Mouse (Mus musculus) limb, embryonic 13.5 days (tissue): ENCODE measurements around the gene Celf2. TPM values are rescaled to one million over a fixed set of nuclear protein-coding genes. Genes with fewer than 3 reads are reported as not detected.

Experiments
- ATAC-seq: fragments of 200-750 bp; cut with Nextera tagmentation; 2 replicates; pipeline ENCODE4 v1.8.0; 2017; ENCODE audit warnings: low read depth, moderate number of reproducible peaks, moderate TSS enrichment; ENCODE audit not compliant: low FRiP score
- H3K27ac ChIP-seq: fragments of 300-500 bp; sonication (generic); 2 replicates; pipeline ENCODE4 v1.5.1; 2015; ENCODE audit warnings: inconsistent platforms, mild to moderate bottlenecking, moderate library complexity
- H3K27me3 ChIP-seq: fragments of 300-500 bp; sonication (generic); 2 replicates; pipeline ENCODE4 v1.6.1; 2015; ENCODE audit warnings: mild to moderate bottlenecking, inconsistent platforms
- H3K36me3 ChIP-seq: fragments of 300-500 bp; sonication (generic); 2 replicates; pipeline ENCODE4 v1.6.1; 2015; ENCODE audit warnings: inconsistent platforms, mild to moderate bottlenecking, moderate library complexity
- H3K4me1 ChIP-seq: fragments of 300-500 bp; sonication (generic); 2 replicates; pipeline ENCODE4 v1.6.1; 2015; ENCODE audit warnings: inconsistent platforms
- H3K4me2 ChIP-seq: fragments of 300-500 bp; sonication (generic); replicated peaks from 2 replicates; pipeline ENCODE4 v1.6.1; 2015; ENCODE audit warnings: inconsistent platforms, mild to moderate bottlenecking, moderate library complexity
- H3K4me3 ChIP-seq: fragments of 300-500 bp; sonication (generic); 2 replicates; pipeline ENCODE4 v1.5.1; 2015; ENCODE audit warnings: moderate library complexity, mild to moderate bottlenecking, inconsistent platforms
- H3K9ac ChIP-seq: fragments of 300-500 bp; sonication (generic); 2 replicates; pipeline ENCODE4 v1.6.1; 2015; ENCODE audit warnings: mild to moderate bottlenecking, inconsistent platforms
- H3K9me3 ChIP-seq: fragments of 300-500 bp; sonication (generic); 2 replicates; pipeline ENCODE4 v1.6.1; 2016; ENCODE audit warnings: inconsistent platforms
- WGBS: fragments of 180-500 bp; shearing (Covaris S2); methylation state at CpG from one replicate; pipeline ENCODE4 v1.1.7; 2015; 5-methylcytosine and 5-hydroxymethylcytosine counted together
- polyA plus RNA-seq: library from polyadenylated mRNA; unstranded; fragments of >200 nt; fragmentation: Nextera tagmentation; extraction: Ambion mirVana; gene quantifications from 2 replicates; pipeline ENCODE4 v1.2.1, GENCODE M21; 2015

The Celf2 gene
- polyA plus RNA-seq, 1 experiment from 2014 or later: 68.8 TPM

- WGBS: 37% methylated on average over 4 of the region's 4 CpGs
- H3K36me3 ChIP-seq: no peaks in the 10 kb centered on the region
- ATAC-seq: no peak
- no peak overlapping the region for H3K27ac ChIP-seq
- H3K9me3 ChIP-seq: no peaks in the 10 kb centered on the region
- no peak overlapping the region for H3K4me2 ChIP-seq
- H3K4me1 ChIP-seq: peaks cover 7% of the 10 kb centered on the region; the same call in 1 of the 2 replicates
- no peaks in the 10 kb centered on the region for H3K27me3 ChIP-seq
- H3K4me3 ChIP-seq: no peak overlapping the region
- no peak overlapping the region for H3K9ac ChIP-seq
These were observed 983.1 kb downstream of the Celf2 start for GRCm38 (mm10) chr2:6526311-6526710.

- Histone ChIP-seq H3K9ac (no peak overlapping the region), H3K4me3 (no peak overlapping the region), H3K4me1 (peaks cover 7% of the 10 kb centered on the region; the same call in 1 of the 2 replicates), H3K4me2 (no peak overlapping the region), H3K27ac (no peak overlapping the region), H3K36me3 (no peaks in the 10 kb centered on the region), H3K27me3 (no peaks in the 10 kb centered on the region), H3K9me3 (no peaks in the 10 kb centered on the region)
- 92% methylated on average over 10 of the region's 10 CpGs for WGBS
- ATAC-seq: no peak
These were observed 985.5 kb downstream of the Celf2 start for GRCm38 (mm10) chr2:6523924-6524300.

DNA sequence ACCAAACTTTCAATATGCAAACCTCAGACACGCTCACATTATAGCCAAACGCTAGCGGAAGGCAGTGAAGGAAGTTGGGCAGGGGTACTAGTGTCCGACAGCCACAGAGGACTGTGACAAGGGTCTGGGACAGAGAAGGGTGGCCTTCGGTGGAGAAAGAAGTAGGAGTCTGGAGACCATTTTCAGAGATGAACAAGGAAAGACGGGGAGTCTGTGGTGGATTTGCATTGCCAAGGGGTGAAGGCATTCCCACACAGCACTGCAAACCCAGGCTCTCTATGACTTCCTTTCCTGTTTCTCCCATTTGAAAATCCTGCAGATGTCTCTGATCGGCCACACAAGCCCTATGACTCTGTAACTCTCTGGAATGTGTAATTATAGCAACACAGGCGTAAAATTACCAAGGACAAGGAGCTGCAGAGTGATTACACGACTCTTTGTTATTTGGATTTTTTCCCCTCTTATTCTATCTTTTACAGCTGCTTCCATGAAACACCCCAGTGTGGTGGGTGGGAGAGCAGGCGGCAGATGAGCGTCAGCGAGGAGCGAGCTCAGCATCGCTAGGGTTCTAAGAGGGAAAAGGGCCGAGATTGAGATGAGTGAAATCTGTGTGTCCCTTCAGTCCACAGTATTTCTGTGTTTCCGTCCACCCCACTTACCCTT is 986.0 kb downstream of the Celf2 start:
- Histone ChIP-seq H3K4me1 (peaks cover 7% of the 10 kb centered on the region; the same call in 1 of the 2 replicates), H3K36me3 (no peaks in the 10 kb centered on the region), H3K9ac (no peak overlapping the region), H3K27me3 (no peaks in the 10 kb centered on the region), H3K4me2 (no peak overlapping the region), H3K9me3 (no peaks in the 10 kb centered on the region), H3K27ac (no peak overlapping the region), H3K4me3 (no peak overlapping the region)
- ATAC-seq: no peak
- WGBS: 71% methylated on average over 16 of the region's 16 CpGs

DNA sequence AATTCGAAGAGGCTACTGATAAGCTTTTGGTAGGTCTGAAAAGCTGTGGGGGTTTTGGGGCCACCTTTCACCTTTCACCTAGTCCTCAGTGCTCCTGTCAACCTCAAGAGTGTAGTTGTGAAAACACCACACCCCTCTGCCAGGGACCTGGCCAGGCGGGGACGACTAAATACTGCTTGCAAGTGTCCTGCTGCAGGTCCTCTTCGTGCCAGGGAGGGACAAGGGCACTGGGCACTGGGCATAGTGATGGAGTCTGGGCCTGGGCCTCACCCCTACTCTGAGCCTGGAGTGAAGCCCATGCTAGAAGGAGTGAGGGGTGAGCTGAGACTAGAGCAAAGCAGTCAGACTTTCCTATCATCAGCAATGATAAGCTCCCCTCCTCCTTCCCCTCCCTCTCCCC is 987.0 kb downstream of the Celf2 start:
- Histone ChIP-seq H3K4me1 (peaks cover 7% of the 10 kb centered on the region; the same call in 1 of the 2 replicates), H3K4me3 (no peak overlapping the region), H3K27me3 (no peaks in the 10 kb centered on the region), H3K9me3 (no peaks in the 10 kb centered on the region), H3K27ac (no peak overlapping the region), H3K9ac (no peak overlapping the region), H3K36me3 (no peaks in the 10 kb centered on the region), H3K4me2 (no peak overlapping the region)
- ATAC-seq: no peak
- 83% methylated on average over 4 of the region's 4 CpGs for WGBS

DNA sequence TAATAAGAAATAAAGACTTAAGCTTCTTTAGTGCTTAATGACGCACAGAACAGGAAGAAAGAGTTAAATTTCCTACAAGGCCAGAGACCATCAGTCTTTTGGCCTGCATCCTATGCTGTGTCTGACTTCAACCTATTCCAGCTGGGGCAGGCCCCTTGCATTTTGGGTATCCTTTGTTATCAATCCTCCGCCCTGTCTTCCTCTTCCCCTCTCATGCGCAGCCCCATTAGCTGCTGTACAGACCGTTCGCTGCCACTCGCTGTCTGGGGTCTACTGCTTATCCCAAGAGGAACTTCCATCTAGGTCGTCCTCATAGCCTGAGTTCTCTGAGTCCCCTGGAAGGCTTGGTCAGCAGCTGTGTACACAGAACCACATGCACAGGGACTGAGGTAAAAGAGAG is 996.2 kb downstream of the Celf2 start:
- no peak overlapping the region for H3K4me3 ChIP-seq
- 45% methylated on average over 7 of the region's 7 CpGs for WGBS
- H3K36me3 ChIP-seq: no peaks in the 10 kb centered on the region
- no peak for ATAC-seq
- H3K9me3 ChIP-seq: no peaks in the 10 kb centered on the region
- peaks cover 14% of the 10 kb centered on the region for H3K4me1 ChIP-seq
- H3K27ac ChIP-seq: no peak overlapping the region
- H3K9ac ChIP-seq: no peak overlapping the region
- H3K27me3 ChIP-seq: no peaks in the 10 kb centered on the region
- H3K4me2 ChIP-seq: no peak overlapping the region

DNA sequence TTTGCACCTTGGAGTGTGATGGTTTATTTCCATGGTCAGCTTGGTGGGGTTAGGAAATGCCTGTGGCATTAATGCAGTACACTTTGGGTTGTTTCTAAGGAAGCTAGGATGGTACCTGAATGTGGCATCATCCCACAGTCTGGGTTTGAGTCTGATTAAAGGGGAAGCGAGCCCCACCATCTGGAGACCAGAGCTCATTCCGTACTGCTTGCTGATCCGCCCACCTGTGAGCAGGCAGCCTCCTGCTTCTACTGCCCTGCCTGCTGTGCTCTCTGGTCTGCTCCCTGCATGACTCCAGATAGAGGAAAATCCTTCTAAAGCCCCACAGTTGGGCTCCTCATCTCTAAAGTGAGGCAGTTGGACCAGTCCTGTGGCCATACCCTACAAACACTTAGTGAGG is 1002.3 kb downstream of the Celf2 start:
- no peaks in the 10 kb centered on the region for H3K36me3 ChIP-seq
- peak; percentile 33 for ATAC-seq
- no peaks in the 10 kb centered on the region for H3K9me3 ChIP-seq
- 0 out of 2 replicates have a peak overlapping the region, but pooled peaks have one; percentile 33 for H3K27ac ChIP-seq
- H3K4me2 ChIP-seq: no peak overlapping the region
- WGBS: 19% methylated on average over 3 of the region's 3 CpGs
- no peak overlapping the region for H3K9ac ChIP-seq
- no peak overlapping the region for H3K4me3 ChIP-seq
- H3K27me3 ChIP-seq: no peaks in the 10 kb centered on the region
- peaks cover 30% of the 10 kb centered on the region for H3K4me1 ChIP-seq

GRCm38 (mm10) chr2:6505979-6506811 is 1003.2 kb downstream of the Celf2 start:
- 19% methylated on average over 13 of the region's 13 CpGs for WGBS
- H3K27ac ChIP-seq: peak overlapping the region; percentile 33
- ATAC-seq: peak; percentile 80

DNA sequence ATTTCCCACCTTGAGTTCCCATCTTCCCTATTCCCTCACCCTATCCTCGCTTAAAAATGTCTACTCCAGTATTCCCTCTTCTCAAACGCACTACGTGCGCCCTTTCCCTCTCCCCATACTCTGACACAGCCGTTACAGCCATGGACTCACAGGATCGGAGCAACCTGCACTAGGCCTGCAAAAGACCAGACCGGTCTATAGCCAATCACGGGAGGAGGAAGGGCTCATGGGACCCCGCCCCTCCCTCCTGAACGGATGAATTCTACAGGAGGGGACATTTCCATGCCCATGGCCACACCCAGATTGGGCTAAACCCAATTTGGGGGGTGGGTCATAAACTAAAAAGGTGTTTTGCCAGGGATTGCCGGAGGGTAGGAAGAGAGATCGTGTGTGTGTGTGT is 1003.8 kb downstream of the Celf2 start:
- no peaks in the 10 kb centered on the region for H3K36me3 ChIP-seq
- 67% methylated on average over 12 of the region's 12 CpGs for WGBS
- H3K27ac ChIP-seq: no peak overlapping the region
- no peak overlapping the region for H3K9ac ChIP-seq
- H3K27me3 ChIP-seq: no peaks in the 10 kb centered on the region
- ATAC-seq: peak; percentile 25; the same call in 1 of the 2 replicates
- H3K4me3 ChIP-seq: no peak overlapping the region
- H3K9me3 ChIP-seq: no peaks in the 10 kb centered on the region
- peaks cover 30% of the 10 kb centered on the region for H3K4me1 ChIP-seq
- H3K4me2 ChIP-seq: no peak overlapping the region

More at GRCm38 (mm10) chr2:6505979-6506811, 1003.2 kb downstream of the Celf2 start:
- Histone ChIP-seq H3K4me3 (no peak overlapping the region), H3K36me3 (no peaks in the 10 kb centered on the region), H3K27me3 (no peaks in the 10 kb centered on the region), H3K9ac (no peak overlapping the region), H3K4me1 (peaks cover 30% of the 10 kb centered on the region), H3K4me2 (peak overlapping the region; percentile 21; the same call in 1 of the 2 replicates), H3K9me3 (no peaks in the 10 kb centered on the region)

- Histone ChIP-seq H3K36me3 (no peaks in the 10 kb centered on the region), H3K4me3 (no peak overlapping the region), H3K4me1 (peaks cover 13% of the 10 kb centered on the region; the same call in 1 of the 2 replicates), H3K9ac (no peak overlapping the region), H3K4me2 (no peak overlapping the region), H3K27ac (no peak overlapping the region; the same call in 1 of the 2 replicates), H3K27me3 (no peaks in the 10 kb centered on the region), H3K9me3 (no peaks in the 10 kb centered on the region)
- ATAC-seq: no peak
- WGBS: 78% methylated on average over 12 of the region's 12 CpGs
These were observed 1011.3 kb downstream of the Celf2 start for GRCm38 (mm10) chr2:6498101-6498500.

DNA sequence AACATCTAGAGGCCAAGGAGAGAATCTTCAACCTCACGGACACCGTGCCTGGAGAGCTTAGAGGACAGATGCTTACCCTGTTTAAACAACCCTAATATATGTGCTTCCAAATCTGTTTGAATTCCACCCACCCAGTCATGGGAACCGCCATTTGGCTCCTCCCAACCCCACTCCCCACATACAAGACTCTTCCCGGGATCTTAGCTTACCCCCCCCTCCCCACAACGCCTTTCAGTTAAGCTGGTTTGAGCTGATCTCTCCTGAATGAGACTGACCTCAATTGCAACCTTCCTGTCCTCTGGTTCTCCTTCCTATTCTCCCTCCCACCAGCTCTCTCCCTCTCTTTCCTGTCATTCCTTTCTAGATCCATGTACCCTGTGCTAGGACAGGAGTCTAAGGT is 1011.7 kb downstream of the Celf2 start:
- WGBS: 65% methylated on average over 5 of the region's 5 CpGs
- H3K4me2 ChIP-seq: no peak overlapping the region
- no peak overlapping the region for H3K9ac ChIP-seq
- no peaks in the 10 kb centered on the region for H3K27me3 ChIP-seq
- peaks cover 13% of the 10 kb centered on the region; the same call in 1 of the 2 replicates for H3K4me1 ChIP-seq
- H3K4me3 ChIP-seq: no peak overlapping the region
- H3K36me3 ChIP-seq: no peaks in the 10 kb centered on the region
- H3K9me3 ChIP-seq: no peaks in the 10 kb centered on the region
- no peak overlapping the region for H3K27ac ChIP-seq
- no peak; the same call in 1 of the 2 replicates for ATAC-seq

- ATAC-seq: no peak
- Histone ChIP-seq H3K4me2 (no peak overlapping the region), H3K36me3 (no peaks in the 10 kb centered on the region), H3K27me3 (no peaks in the 10 kb centered on the region; the same call in 1 of the 2 replicates), H3K4me1 (peaks cover 13% of the 10 kb centered on the region; the same call in 1 of the 2 replicates), H3K9ac (no peak overlapping the region), H3K4me3 (no peak overlapping the region), H3K27ac (no peak overlapping the region), H3K9me3 (no peaks in the 10 kb centered on the region)
- WGBS: 73% methylated on average over 5 of the region's 5 CpGs
These were observed 1015.5 kb downstream of the Celf2 start for GRCm38 (mm10) chr2:6493886-6494285.

- Histone ChIP-seq H3K27ac (no peak overlapping the region), H3K9ac (no peak overlapping the region), H3K27me3 (no peaks in the 10 kb centered on the region; the same call in 1 of the 2 replicates), H3K36me3 (no peaks in the 10 kb centered on the region), H3K9me3 (no peaks in the 10 kb centered on the region), H3K4me2 (no peak overlapping the region), H3K4me3 (no peak overlapping the region), H3K4me1 (no peaks in the 10 kb centered on the region)
- WGBS: 80% methylated on average over 4 of the region's 4 CpGs
- no peak for ATAC-seq
These were observed 1018.5 kb downstream of the Celf2 start for GRCm38 (mm10) chr2:6490870-6491269.
